Mouse (Mus musculus) CH12.LX (cell line): ENCODE results near the gene Galnt18. TPM values are rescaled to one million over a fixed set of nuclear protein-coding genes. Genes with fewer than 3 reads are reported as not detected.

Experiments
- DNase-seq: peaks from one replicate; pipeline ENCODE4 v3.0.0-alpha.2; 2013; ENCODE audit errors: extremely low read depth
- H3K27ac ChIP-seq: 2 replicates; pipeline ENCODE4 v1.5.1; 2012; ENCODE audit warnings: low read depth, mild to moderate bottlenecking, control low read depth, moderate library complexity; ENCODE audit not compliant: insufficient read depth
- H3K27me3 ChIP-seq: replicated peaks from 2 replicates; pipeline ENCODE3; 2012; ENCODE audit warnings: inconsistent platforms
- H3K36me3 ChIP-seq, 2 experiments: replicated peaks in 1 of 2; 2 replicates each; pipeline versions ENCODE3 to v1.6.1; 2012; ENCODE audit warnings: inconsistent platforms in 1 of 2, low read length in 1 of 2, mild to moderate bottlenecking in 1 of 2, mixed read lengths in 1 of 2, moderate library complexity in 1 of 2; ENCODE audit not compliant: control insufficient read depth in 1 of 2, insufficient read depth in 1 of 2
- H3K4me1 ChIP-seq, 2 experiments: 2 replicates each; pipeline ENCODE4 v1.6.1; 2012; ENCODE audit warnings: inconsistent platforms in 1 of 2, moderate library complexity in 1 of 2; ENCODE audit not compliant: insufficient read depth in 2 of 2, control insufficient read depth in 1 of 2
- H3K4me2 ChIP-seq: 2 replicates; pipeline ENCODE4 v1.6.1; 2012; ENCODE audit warnings: low read depth, mild to moderate bottlenecking, control low read depth; ENCODE audit not compliant: poor library complexity, insufficient read depth, severe bottlenecking
- H3K4me3 ChIP-seq, 3 experiments: fragments of 150-350 bp in 1 of 3; sonication (generic) in 1 of 3; replicated peaks in 1 of 3; 2 replicates each; pipeline versions ENCODE3 to v1.5.1; 2011 to 2012; ENCODE audit warnings: low read depth in 2 of 3, low read length in 2 of 3, mild to moderate bottlenecking in 2 of 3, moderate library complexity in 2 of 3, control low read depth in 1 of 3, improper control_type of control experiment in 1 of 3, inconsistent platforms in 1 of 3, mixed read lengths in 1 of 3; ENCODE audit not compliant: poor library complexity in 1 of 3
- H3K79me2 ChIP-seq: replicated peaks from 2 replicates; pipeline ENCODE4 v1.6.1; 2012; ENCODE audit warnings: mild to moderate bottlenecking, moderate library complexity; ENCODE audit not compliant: control insufficient read depth, poor library complexity, insufficient read depth, severe bottlenecking; ENCODE audit errors: extremely low read depth
- H3K9ac ChIP-seq: 2 replicates; pipeline ENCODE4 v1.6.1; 2012; ENCODE audit warnings: low read depth, mild to moderate bottlenecking, control low read depth, moderate library complexity; ENCODE audit not compliant: insufficient read depth
- H3K9me3 ChIP-seq: replicated peaks from 2 replicates; pipeline ENCODE3; 2012; ENCODE audit warnings: low read length, inconsistent platforms, mixed read lengths
- CHD1 ChIP-seq: IDR thresholded peaks from 2 replicates; pipeline ENCODE4 v1.6.1; 2012; ENCODE audit warnings: low read depth, low read length, improper control_type of control experiment, inconsistent platforms
- CHD2 ChIP-seq: IDR thresholded peaks from 2 replicates; pipeline ENCODE4 v1.6.1; 2011; ENCODE audit warnings: low read length, improper control_type of control experiment
- CTCF ChIP-seq, 2 experiments: IDR thresholded peaks in 1 of 2; conservative IDR thresholded peaks in 1 of 2; 2 replicates each; pipeline ENCODE4 v1.5.1; 2011 to 2012; ENCODE audit warnings: low read depth in 2 of 2, low read length in 2 of 2, improper control_type of control experiment in 1 of 2, inconsistent platforms in 1 of 2, mild to moderate bottlenecking in 1 of 2, moderate library complexity in 1 of 2
- E2F4 ChIP-seq: IDR thresholded peaks from 2 replicates; pipeline ENCODE4 v1.6.1; 2011; ENCODE audit warnings: low read depth, low read length, improper control_type of control experiment; ENCODE audit not compliant: insufficient replicate concordance
- EP300 ChIP-seq: IDR thresholded peaks from 2 replicates; pipeline ENCODE4 v1.6.1; 2011; ENCODE audit warnings: low read length, improper control_type of control experiment
- ETS1 ChIP-seq: conservative IDR thresholded peaks from 2 replicates; pipeline ENCODE4 v1.6.1; 2012; ENCODE audit warnings: low read depth, mild to moderate bottlenecking, inconsistent platforms, low read length, improper control_type of control experiment, moderate library complexity
- GABPA ChIP-seq: IDR thresholded peaks from 2 replicates; pipeline ENCODE4 v1.6.1; 2012; ENCODE audit warnings: low read depth, low read length, improper control_type of control experiment, inconsistent platforms; ENCODE audit not compliant: insufficient replicate concordance
- KAT2A ChIP-seq: IDR thresholded peaks from 2 replicates; pipeline ENCODE4 v1.6.1; 2012; ENCODE audit warnings: low read length, improper control_type of control experiment, inconsistent platforms; ENCODE audit not compliant: insufficient replicate concordance
- MAFK ChIP-seq: IDR thresholded peaks from 2 replicates; pipeline ENCODE4 v1.6.1; 2011; ENCODE audit warnings: low read length, improper control_type of control experiment; ENCODE audit not compliant: insufficient replicate concordance
- MAX ChIP-seq: IDR thresholded peaks from 2 replicates; pipeline ENCODE4 v1.6.1; 2011; ENCODE audit warnings: low read length, improper control_type of control experiment
- MAZ ChIP-seq: IDR thresholded peaks from 2 replicates; pipeline ENCODE4 v1.6.1; 2012; ENCODE audit warnings: low read depth, mild to moderate bottlenecking, inconsistent platforms, low read length, improper control_type of control experiment, moderate library complexity
- MXI1 ChIP-seq: IDR thresholded peaks from 2 replicates; pipeline ENCODE4 v1.6.1; 2011; ENCODE audit warnings: mild to moderate bottlenecking, low read depth, low read length, improper control_type of control experiment
- NELFE ChIP-seq: IDR thresholded peaks from 2 replicates; pipeline ENCODE4 v1.6.1; 2011; ENCODE audit warnings: low read depth, low read length, improper control_type of control experiment
- NRF1 ChIP-seq: IDR thresholded peaks from 2 replicates; pipeline ENCODE4 v1.6.1; 2014; ENCODE audit warnings: low read depth, mild to moderate bottlenecking, inconsistent platforms, low read length, improper control_type of control experiment, moderate library complexity
- POLR2AphosphoS2 ChIP-seq: IDR thresholded peaks from 2 replicates; pipeline ENCODE4 v1.6.1; 2011; ENCODE audit warnings: low read depth, low read length, improper control_type of control experiment
- RAD21 ChIP-seq: IDR thresholded peaks from 2 replicates; pipeline ENCODE4 v1.6.1; 2011; ENCODE audit warnings: low read depth, mild to moderate bottlenecking, low read length, improper control_type of control experiment, moderate library complexity
- RCOR1 ChIP-seq: conservative IDR thresholded peaks from 2 replicates; pipeline ENCODE4 v1.6.1; 2012; ENCODE audit warnings: low read depth, mild to moderate bottlenecking, inconsistent platforms, low read length, improper control_type of control experiment
- SIN3A ChIP-seq: IDR thresholded peaks from 2 replicates; pipeline ENCODE4 v1.6.1; 2012; ENCODE audit warnings: low read length, improper control_type of control experiment, inconsistent platforms
- UBTF ChIP-seq: IDR thresholded peaks from 2 replicates; pipeline ENCODE4 v1.6.1; 2012; ENCODE audit warnings: low read depth, mild to moderate bottlenecking, inconsistent platforms, low read length, improper control_type of control experiment, moderate library complexity
- USF1 ChIP-seq: IDR thresholded peaks from 2 replicates; pipeline ENCODE4 v1.6.1; 2014; ENCODE audit warnings: low read depth, mild to moderate bottlenecking, inconsistent platforms, low read length, improper control_type of control experiment
- USF2 ChIP-seq: conservative IDR thresholded peaks from 2 replicates; pipeline ENCODE4 v1.6.1; 2011; ENCODE audit warnings: low read depth, low read length, improper control_type of control experiment
- ZKSCAN1 ChIP-seq: IDR thresholded peaks from 2 replicates; pipeline ENCODE4 v1.6.1; 2012; ENCODE audit warnings: low read depth, inconsistent platforms, low read length, improper control_type of control experiment, borderline replicate concordance
- ZNF384 ChIP-seq: IDR thresholded peaks from 2 replicates; pipeline ENCODE4 v1.6.1; 2012; ENCODE audit warnings: low read depth, low read length, improper control_type of control experiment, inconsistent platforms
- dilution Hi-C: fragments of 300-500 bp; cut with MboI; formaldehyde crosslinking; loops from 2 replicates; pipeline ENCODE4 v1.14.3; 2020; ENCODE audit warnings: low sequenced_read_pairs; ENCODE audit not compliant: extremely low pct_unique_long_range_greater_than_20kb, extremely low pct_ligation_motif_present
- in situ Hi-C: fragments of 300-500 bp; cut with MboI; formaldehyde crosslinking; loops from 3 replicates; pipeline ENCODE4 v1.14.3; 2019; ENCODE audit warnings: low sequenced_read_pairs, low pct_ligation_motif_present, low pct_unique_long_range_greater_than_20kb, mixed read lengths
- polyA plus RNA-seq: library from polyadenylated mRNA; unstranded; fragments of >175 nt; gene quantifications from 2 replicates; pipeline ENCODE4 v1.2.1, GENCODE M21; 2012; ENCODE audit warnings: low read depth; ENCODE audit not compliant: insufficient read length
- total RNA-seq, 2 experiments: library from RNA; depleted of rRNA; stranded (reverse); fragments of 300-350 nt in 1 of 2; fragments of >200 nt in 1 of 2; gene quantifications; 2 replicates each; pipeline ENCODE4 v1.2.3; 2012 to 2014

The Galnt18 gene
- total and polyA plus RNA-seq, 3 experiments, result 0.04 TPM; not detected in 2

DNA sequence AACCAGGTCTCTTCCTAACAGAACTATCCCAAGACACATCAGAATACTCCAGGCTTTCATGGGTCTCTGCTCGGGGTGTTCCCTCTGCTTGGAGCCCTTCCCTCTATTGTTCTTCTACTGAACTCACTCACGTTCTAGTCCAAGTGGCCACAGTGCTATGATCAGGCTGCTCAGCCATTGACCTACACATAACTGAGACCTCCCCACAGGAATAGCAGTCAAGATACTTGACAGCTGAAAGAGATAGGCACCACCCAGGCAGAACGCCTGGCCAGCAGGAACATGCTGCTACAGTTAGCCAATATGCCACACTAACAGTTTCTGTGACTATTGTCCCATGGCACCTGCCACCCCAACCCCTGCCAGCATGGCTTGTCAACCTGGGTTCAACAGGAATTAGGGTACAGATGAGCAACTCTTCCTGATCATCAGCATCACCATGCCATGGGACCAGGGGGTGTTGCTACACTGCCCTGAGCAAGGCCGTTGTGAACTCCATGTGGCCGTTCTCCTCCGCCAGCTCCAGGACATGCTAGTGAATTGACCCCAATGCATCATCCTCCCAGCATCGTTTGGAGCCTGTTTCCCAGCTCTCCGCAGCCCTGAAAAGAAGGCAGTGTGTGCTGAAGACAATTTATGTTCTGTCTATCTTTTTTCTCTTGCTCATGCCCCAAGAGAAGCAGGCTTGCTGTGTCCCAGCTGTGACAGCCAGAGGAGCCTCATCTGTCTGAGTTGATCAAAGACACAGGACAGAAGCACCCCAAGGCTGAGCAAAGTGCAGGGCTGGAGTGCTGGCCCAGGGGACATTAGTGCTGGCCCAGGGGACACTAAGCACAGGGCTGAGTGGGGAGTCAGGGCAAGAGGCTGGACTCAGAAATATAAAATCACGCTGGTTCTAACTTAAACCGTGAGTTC lies 41.1 kb downstream of the Galnt18 start:
- no peaks in the 10 kb centered on the region for H3K9me3 ChIP-seq
- no peak overlapping the region for H3K4me2 ChIP-seq
- peaks cover 3% of the 10 kb centered on the region in 2 experiments; a peak in 1 of 4 replicates for H3K4me1 ChIP-seq
- no peak for TF ChIP-seq CHD2
- no peak for TF ChIP-seq E2F4
- no peak for TF ChIP-seq MAFK
- no peak for TF ChIP-seq MAZ
- TF ChIP-seq MXI1, result no peak
- TF ChIP-seq MAX, result no peak
- no peak for TF ChIP-seq CTCF (conservative IDR thresholded peaks at IDR 0.05 in 1 of 2, IDR thresholded peaks at IDR 0.05 in 1 of 2; ENCODE audit: low read depth in 2 of 2, low read length in 2 of 2)
- no peak for TF ChIP-seq USF1
- TF ChIP-seq NRF1, result no peak
- TF ChIP-seq GABPA, result no peak
- TF ChIP-seq RAD21, result no peak
- no peak for TF ChIP-seq POLR2AphosphoS2
- no peak for TF ChIP-seq NELFE
- TF ChIP-seq CHD1, result no peak
- no peak for TF ChIP-seq SIN3A
- TF ChIP-seq, all 38 proteins: peak for 0
- dilution Hi-C loops, result no loop called here
- no peaks in the 10 kb centered on the region for H3K36me3 ChIP-seq
- in situ Hi-C loops, result no loop called here
- H3K27ac ChIP-seq, result no peak overlapping the region
- H3K9ac ChIP-seq, result no peak overlapping the region
- peaks cover 53% of the 10 kb centered on the region for H3K27me3 ChIP-seq
- DNase-seq, result no peak
- no peaks in the 10 kb centered on the region for H3K79me2 ChIP-seq
- no peak overlapping the region for H3K4me3 ChIP-seq

- peaks cover 3% of the 10 kb centered on the region in 2 experiments; a peak in 1 of 4 replicates for H3K4me1 ChIP-seq
- H3K4me2 ChIP-seq, result no peak overlapping the region
- H3K9me3 ChIP-seq, result no peaks in the 10 kb centered on the region
- no peak overlapping the region for H3K27ac ChIP-seq
- H3K36me3 ChIP-seq, result no peaks in the 10 kb centered on the region
- no peaks in the 10 kb centered on the region for H3K79me2 ChIP-seq
- no peak overlapping the region for H3K4me3 ChIP-seq
- no peak overlapping the region for H3K9ac ChIP-seq
- in situ Hi-C loops (no loop called here), dilution Hi-C loops (no loop called here)
- peaks cover 54% of the 10 kb centered on the region for H3K27me3 ChIP-seq
- TF ChIP-seq UBTF (no peak), MAFK (no peak), SIN3A (no peak), EP300 (no peak), USF2 (no peak), ZNF384 (no peak), KAT2A (no peak), ETS1 (no peak), MAZ (no peak), GABPA (no peak), POLR2AphosphoS2 (no peak), RCOR1 (no peak), ZKSCAN1 (no peak)
- no peak for DNase-seq
Measured at GRCm38 (mm10) chr7:111737426-111737825, 42.4 kb downstream of the Galnt18 start.
